Mouse (Mus musculus) A20 (cell line): ENCODE measurements around the gene Pif1.

Experiments used
- DNase-seq: peaks from one replicate; pipeline ENCODE4 v3.0.0-alpha.2; 2011; ENCODE audit warnings: low read depth, low spot score

The Pif1 gene

DNA sequence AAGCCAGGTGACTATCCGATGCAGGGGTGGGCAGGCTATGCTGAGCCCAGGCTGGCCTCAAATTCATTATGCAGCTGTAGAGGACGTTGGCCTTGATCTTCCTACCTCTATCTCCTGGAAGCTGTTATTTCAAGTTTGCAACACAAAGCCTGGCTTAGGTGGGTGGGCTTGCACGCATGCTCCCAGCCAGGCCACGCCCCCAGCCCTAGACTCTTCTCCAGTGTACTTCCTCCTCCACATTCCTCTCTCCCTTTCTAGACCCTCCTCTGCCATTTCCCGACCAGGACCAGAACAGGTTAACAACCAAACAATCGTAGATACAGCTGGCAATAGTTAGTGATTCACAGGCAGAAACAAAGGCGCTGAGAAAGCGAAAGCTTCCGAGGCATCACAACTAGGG is 6.6 kb downstream of the Pif1 start:
- DNase-seq, result no peak

DNA sequence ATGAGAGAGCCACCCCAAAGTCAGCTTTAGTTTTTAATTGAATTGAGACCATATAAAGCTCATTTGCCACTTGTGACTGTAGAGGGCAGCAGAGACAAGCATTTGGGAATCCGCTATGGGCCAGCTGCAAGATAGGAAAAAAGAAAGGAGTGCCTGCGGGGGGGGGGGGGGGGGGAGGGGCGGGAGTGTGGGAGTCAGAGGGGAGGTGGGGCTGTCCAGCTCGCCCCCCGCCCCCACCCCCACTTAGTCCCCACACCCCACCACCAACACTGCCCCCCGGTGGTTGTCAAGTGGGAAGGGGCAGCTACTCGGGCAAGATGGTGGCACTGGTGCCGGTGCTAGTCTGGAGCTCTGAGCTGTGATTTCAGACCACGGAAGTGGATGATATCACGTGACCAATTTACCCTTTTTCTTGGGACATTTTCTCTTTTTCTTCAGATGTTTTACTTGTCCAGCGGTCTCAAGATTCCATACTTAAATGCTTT is 11.8 kb downstream of the Pif1 start:
- DNase-seq, result peak; percentile 53

DNA sequence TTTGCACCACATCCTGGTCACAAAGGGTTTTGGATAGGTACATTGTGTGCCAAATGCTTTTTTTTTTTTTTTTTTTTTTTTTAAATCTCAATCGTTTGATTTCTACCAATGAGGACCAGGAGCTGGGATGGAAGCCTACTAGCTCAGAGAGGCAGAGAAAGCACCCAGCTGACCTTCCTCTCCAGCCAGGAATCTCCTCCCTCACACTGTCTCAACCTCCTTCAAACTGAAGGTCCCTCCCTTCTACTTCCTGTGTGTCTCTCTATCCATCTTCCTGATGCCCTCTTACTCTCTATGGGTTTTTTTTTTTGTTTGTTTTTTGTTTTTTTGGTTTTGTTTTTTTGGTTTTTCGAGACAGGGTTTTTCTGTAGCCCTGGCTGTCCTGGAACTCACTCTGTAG is 14.0 kb downstream of the Pif1 start:
- no peak for DNase-seq

DNA sequence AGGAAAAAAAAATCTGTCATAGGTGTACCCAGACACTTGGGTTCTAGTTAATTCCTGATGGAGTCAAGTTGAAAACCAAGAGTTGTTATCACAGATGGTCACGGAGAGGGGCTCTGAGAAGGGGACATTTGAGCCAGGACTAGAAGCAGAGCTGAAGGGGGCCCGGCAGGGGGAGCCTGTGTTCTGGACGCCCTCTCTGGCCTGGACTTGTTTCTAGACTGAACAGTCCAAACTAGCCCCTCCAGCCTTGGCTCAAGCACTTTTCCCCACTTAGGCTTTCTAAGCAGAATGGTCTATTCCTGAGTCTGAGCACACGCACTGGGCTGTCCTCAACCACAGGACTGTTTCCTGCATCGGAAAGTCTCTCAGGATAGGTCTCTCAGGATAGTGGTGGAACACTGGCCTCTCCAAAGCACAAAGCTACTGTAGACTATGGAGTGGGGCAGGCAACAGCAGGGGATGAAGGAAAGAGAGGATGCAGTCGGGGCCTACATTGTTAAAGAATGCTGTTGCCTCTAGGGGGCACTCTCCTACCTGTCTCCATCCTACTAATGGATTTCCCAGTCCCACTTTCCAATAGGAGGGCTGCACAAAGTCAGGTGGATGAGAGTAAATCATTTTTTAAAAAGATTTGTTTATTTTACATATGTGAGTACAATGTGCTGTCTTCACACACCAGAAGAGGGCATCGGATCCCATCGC is 16.6 kb downstream of the Pif1 start:
- no peak for DNase-seq

DNA sequence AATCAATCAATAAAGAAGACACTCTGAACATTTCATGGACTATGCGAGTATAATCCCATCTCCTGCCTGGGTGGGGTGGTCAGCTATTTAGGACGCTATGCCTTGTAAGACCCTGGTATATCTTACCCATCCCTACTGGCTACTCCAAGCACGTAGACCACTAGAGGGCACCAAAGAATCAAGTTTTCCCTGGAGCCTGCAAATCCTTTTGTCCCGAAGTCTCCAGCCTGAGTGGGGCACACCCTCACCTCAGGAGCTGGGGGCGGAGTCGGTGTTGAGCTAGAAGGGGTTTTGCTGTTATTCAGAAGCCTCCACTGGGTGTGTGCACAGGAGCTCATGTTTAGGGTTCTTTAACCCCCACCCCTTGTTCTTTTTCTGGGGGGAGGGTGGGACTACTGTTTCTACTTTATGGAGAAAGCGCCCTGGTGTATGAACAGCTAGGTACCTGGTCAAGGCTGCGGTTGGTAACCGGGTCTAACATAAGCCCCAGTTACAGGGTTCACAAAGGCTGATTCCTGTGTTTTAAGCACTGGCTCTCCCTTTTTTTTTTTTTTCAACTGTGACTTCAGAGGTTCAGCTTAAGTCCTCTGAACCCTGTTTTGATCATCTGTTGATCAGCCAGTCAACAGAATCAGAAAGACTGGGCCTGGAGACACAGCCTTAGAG is 18.6 kb downstream of the Pif1 start:
- peak; percentile 69 for DNase-seq

DNA sequence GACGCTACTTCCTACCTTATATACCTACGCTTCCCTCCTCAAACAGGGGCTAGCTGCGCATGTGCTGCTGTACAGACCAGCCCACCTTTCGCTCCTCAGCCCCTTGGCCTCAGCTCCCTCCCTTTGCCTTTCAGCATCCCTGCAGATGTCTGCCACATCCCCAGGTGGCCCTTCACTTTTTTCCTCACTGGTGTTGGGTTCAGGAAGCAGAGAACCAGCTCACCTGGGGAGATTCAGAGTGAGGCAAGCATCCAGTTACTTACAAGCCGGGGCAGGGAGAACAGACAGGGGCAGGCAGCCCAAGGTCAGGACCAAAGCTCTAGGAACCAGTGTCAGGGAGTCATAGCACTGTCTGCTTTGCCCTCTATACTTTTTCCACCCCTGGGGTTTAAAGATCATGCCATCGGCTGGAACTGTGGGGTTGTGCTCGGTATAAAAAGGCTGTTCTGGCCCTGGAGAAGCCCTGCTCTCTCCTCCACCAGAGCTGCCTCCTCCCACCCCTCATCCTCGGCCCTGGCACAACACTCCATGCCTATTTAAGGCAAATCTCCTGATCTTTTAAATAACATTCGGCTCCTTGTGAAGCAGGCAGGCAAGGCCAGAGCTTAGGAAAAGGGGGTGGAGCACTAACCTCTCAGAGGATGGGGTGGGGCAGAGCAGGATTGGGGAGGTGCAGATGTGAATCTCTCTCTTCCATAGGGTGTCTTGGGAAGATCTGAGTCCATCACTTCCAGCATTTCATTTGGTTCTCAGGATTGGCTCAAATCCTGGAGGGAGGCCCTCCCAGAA is 19.6 kb downstream of the Pif1 start:
- DNase-seq, result no peak

DNA sequence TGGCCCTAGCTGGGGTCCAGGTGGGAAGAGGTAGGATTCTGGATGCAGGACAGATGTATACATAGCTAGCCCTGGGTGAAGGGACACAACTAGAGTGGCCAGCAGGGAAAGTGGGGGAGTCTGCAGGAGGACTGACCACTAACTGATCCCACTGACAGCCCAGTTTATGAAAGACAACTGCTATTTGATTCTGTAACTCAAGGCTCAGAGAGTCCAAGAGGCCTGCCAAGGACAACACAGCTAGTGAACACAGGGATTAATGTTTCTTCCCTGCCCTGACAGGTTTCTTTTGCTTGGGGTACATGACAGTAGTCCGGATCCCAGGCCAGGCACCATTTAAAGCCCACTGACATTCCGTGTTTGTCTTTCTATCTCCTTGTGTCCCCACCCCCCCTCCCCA is 20.2 kb downstream of the Pif1 start:
- no peak for DNase-seq

DNA sequence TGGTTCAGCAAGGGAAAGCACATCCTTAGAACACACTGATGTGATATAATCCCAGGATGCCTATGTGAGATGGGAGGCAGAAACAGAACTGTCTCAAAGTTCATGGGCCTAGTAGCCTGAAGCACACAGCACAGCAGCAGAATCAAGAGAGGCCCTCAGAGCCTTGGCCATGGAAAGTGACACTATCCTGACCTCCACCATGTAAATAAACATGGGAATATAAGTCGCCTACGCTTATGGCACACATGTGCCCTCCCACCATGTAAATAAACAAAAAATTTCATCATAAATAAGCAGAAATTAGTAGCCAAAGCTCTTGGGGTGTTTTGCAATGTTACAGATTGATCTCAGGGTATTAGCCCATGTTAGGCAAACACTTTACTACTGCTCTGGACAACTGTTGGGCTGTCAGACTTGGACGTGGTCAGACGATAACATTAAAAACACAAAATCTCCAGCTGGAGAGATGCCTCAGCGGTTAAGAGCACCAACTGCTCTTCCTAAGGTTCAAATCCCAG is 25.1 kb downstream of the Pif1 start:
- no peak for DNase-seq

DNA sequence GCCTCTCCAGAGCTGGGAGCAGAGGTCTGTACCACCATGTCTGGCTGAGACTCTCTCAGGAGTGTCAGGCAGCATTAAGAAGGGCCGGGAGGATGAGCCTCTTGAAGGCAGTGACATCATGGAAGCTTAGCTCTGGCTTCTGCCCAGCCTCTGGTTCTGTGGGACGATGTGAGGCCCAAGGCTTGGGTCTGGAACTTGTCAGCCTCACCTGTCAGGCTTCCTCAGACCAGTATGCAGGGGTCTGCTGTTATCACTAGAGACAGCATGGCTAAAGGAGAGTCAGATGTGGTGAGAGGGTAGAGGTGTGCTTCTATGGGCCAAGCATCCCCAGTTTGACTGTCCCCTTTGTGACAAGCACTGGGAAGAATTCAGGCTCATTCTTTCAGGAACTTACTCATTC is 26.1 kb downstream of the Pif1 start:
- DNase-seq, result no peak

DNA sequence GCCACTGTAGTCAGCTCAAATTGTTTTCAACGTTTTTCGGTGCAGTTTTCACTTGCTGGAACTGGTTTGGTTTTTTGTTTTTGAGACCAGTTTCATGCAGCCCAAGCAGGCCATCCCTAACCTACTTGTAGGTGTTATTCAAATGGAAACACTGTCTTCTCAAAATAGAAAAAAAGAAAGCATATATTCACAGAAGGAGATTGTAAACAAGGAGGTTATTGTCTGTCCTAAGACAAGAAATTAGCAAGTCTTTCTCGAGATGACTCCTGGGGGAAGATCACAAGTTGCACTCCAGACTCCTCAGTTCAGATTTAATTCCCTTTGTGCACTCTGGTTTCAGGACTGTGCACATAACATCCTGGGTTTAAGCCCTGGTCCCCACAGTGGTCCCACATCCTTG is 32.4 kb downstream of the Pif1 start:
- DNase-seq, result no peak

DNA sequence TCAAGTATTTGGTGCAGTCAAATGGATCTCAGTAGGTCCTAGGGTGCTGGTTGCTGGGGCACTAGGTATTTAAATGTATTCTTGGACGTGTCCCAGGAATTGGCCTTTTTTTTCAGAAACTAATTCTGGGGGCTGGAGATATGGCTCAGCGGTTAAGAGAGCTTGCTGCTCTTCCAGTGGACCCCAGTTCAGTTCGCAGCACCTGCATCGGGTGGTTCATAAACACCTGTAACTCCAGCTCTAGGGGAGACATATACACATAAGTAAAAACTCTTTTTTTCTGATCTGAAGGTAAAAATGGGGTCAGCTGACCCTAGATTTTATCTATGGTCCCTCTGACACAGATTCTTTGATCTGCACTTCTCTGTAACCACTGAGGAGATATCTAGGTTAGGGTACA is 34.2 kb downstream of the Pif1 start:
- no peak for DNase-seq

DNA sequence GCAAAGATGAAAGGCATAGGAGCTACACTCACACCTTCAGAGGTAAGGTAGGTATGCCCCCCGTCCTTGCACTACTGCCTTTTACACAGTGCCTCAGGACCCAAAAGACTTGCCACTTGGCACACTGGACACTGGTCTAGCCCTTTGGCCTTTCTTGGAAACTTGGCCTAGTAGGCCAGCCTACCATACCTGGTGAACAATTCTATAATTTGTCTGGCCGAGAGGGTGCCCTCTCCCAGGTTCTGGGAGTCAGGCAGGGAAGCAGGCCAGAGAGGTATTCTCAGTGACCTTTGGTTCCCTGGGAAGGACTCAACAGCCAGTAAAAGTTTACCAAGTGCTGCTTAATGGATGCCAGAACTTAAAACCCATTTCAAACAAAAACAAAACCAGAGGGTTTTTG is 34.7 kb downstream of the Pif1 start:
- DNase-seq, result no peak

DNA sequence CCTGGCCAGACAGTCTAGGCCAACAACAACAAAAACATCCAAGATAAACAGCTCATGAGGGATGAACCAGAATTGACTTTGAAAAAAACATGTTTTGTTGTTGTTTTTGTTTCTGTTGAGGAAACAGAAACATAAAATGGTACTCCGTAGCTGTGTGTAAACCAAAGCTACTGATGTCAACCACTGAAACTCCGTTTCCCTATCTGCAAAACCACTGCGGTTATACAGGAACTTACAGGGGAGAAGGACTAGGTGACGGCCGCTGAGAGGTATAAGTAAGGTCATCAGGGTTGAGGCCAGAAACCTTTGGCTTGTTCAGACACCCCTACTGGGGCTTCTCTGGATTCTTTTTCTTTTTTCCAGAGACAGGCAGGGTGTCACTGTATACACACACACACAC is 35.9 kb downstream of the Pif1 start:
- DNase-seq, result no peak

DNA sequence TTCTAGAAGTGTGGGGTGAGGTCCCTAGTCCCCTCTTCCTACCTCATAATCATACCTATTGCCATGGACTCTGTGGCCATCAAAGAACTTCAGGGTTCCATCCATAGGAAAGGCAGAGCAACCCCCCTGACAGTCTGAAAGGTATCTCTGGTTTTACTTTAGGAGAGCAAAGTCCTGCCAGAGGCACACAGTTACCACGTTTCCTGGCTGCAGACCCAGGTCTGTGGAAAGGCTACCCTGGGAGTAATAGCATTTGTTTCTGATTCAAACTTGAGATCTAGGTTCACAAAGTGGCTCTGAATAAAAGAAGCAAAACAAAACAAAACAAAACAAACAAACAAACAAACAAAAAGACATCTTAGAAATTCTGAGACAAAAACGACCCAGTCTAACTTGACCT is 37.3 kb downstream of the Pif1 start:
- DNase-seq, result no peak

DNA sequence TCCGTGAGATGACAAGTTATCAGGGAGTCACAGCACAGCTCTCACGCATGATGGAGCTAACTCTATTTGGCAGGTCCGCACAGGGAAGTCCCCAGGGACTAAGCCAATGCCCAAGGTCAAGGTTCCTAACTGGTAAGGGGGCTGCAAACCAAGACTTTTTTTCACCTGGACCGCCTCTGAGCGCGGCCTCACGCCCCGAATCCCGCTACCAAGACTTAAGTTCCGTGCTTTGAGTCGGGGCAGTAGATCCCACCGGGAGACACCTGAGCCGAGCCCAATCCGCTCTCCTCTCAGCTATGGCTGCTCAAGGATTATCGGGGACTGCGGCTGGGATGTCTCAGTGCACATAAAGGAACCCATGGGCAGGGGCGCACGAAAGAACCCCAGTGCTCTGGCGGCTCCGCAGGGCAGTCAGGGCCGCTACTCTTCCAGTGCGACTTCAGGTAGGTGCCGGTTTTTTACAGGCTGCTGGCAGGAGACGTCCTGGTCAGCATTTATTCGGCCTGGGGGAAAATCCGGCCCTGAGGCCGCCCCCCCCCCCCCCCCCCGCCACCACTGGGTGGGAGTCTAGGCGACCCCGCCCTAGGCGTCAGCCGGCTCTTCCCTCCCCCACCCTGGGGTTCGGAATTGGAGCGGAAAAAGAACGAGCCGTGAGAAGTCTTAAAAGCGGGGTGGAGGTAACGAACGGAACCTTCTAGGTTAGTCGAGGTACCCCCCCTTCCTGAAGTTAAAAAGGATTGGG is 42.2 kb downstream of the Pif1 start, which contains the start of gene Rbpms2:
TSS of gene Rbpms2 (plus strand) at position 624 of the 742 bp plus-strand sequence.
- DNase-seq, result no peak

DNA sequence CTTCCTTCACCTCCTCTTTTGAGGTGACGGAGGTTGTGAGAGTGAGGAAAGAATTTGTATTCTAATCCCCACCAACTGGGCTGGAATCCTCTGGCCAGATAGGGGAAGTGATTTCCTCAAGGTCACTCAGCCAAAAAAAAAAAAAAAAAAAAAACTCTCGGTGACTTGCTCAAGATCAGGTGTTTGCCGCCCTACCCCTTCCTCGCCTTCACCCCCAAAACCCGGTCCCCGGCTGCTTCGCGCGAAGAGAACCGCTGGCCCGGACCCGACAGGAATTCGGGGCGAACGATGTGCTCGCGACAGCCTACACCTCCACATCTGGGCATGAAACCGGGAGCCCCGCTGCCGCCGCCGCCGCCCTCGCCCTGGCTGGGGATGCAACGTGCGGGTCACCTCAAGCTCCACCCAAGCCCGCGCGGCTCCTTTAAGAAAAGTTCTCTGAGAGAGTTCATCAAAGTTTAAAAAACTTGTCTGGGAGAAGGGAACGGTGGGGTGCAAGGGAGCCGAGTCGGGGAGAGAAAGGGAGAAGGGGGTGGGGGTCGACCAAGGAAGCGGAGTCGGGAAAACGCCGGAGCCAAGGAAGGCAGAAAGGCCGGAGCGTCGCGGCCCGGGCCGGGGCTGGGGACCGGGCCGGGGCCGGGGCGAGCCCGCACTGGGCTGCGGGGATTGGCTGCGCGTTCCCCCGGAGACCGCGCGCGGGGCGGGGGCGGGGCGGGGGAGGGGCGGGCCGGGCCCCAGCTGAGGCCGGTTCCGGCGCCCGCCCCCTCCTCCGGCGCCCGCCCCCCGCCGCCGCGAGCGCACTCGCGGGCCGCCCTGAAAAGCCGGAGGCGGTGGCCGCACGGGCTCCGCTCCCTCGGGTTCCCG is 43.0 kb downstream of the Pif1 start:
- DNase-seq, result peak; percentile 22

DNA sequence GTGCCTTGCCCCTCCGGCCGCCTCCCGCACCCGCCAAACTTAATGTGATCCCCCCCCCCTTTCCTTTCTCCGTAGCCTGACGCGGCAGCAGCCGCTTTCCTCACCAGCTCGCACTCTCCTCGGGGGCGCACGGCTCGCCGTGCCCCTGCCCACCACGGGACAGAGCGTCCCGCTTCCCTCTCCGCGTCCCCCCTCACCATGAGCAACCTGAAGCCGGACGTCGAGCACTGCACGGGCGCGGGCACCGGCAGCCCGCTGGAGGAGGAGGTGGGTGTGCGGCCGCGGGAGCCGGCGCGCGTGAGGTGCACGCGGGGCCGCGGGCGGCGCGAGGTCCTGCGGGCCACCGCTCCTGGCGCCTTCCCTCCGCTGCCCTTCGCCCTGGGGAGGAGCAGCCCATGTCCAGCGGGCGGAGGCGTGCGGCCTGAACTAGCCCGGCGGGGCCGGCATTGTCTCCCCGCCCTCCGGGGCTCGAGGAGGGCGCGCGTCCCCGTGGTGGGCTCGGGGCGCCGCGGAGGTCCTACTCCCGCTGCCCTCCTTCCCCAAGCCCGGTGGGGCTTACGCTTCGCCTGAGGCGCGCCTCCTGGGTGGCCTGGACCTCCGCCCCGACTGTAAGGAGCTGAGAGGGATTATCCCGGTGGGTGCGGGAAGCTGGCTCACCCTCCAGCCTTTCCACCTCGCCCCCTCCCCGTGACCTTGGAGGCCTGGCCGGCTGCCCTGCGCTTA is 43.8 kb downstream of the Pif1 start:
- no peak for DNase-seq

DNA sequence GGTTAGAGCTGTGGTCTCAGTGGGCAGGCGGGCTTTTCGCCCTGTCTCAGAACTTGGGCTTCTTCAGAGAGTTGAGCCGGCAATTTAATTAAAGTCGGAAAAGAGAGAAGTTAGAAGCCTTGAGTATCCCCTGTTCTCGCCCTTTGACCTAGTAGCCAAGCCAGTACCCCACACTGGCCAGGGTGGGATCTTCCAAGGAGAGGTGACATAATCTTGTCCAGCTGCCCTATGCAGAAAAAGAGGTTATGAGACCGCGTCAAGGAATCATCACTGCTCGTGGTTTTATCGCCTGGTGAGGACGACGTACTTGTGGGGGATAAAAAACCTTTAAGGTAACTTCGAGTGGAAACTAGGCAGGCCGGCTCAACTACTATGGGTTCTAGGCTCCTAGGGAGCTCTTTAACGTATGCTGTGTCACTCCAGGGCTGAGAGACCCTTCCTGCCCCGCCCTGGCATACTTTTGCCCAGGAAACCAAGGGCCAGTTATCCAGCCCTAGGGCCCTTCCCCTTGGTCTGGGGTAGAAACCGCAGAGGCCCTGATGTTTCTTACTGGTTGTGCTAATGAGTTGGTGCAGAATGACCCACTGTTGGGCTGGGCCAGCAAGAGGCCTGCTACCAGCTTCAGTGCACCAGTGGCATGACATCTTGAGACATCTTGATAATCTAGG is 44.5 kb downstream of the Pif1 start:
- no peak for DNase-seq

DNA sequence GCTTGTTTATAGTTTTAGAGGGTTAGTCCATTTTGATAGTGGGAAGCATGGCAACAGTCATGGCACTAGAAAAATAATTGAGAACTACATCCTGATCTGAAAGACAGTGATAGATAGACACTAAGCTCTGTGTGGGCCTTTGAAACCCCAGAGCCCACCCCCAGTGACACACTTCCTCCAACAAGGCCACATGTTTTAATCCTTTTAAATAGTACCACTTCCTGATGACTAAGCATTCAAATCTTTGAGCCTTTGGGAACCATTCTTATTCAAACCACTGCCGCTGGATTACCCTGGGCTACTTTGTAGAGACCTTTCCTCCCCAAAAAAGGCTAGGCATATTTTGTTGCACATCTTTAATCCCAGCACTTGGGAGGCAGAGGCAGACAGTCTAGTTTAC is 48.8 kb downstream of the Pif1 start:
- no peak for DNase-seq
